9 mouse cellular contexts compared by ENCODE assay signal in the genomic region with DNA sequence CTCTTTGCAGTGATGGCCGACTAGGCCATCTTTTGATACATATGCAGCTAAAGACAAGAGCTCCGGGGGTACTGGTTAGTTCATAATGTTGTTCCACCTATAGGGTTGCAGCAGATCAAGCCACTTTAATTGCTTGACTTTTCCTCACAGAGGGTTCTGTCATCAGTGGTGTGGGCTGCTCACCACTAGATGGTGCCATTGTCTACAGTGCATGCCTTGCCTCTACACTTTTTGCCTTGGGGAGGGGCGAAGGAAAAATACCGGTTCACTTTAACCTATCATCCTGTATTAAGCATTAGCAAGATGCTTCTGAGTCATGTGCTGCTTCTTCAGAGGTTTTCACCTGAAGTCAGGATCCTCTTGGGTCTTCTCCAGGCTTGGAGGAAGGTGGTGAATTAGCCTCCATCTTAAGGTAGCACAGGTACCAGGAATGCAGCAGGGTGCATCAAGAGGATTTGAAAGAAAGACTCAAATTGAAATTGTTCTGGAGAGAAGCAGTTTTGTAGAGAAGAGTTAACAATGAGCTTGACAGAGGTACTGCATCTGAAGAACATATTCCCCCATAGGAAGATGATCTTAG.
A peak's percentile ranks its signal among the peaks of the same experiment; 100 is the strongest.
DNase-seq lines count a peak whose midpoint lies in the region; TF ChIP-seq lines count a peak whose summit lies in the region.
"Had no signal": no experiment of that assay in that cellular context is flagged by ENCODE, and none has a peak within 500 bp of the region (broad histone marks: within the 10 kb centered on the region; RNA-seq: fewer than 3 reads in every experiment).

No protein-coding gene starts in this region.

- no peak overlapping the region for H3K27ac ChIP-seq in liver, adult 2 months (replicated peaks; ENCODE audit: insufficient read depth, low read depth, low read length)
- H3K27ac ChIP-seq in testis, adult 2 months (ENCODE audit: control insufficient read depth, insufficient read depth, low read depth, low read length): no peak overlapping the region
- H3K27ac ChIP-seq: limb, embryonic 13.5 days had no signal

- H3K79me2 ChIP-seq in liver, adult 2 months (ENCODE audit: control insufficient read depth, insufficient read depth, low read length): no peaks in the 10 kb centered on the region

- no peaks in the 10 kb centered on the region for H3K27me3 ChIP-seq in liver, adult 2 months (ENCODE audit: control insufficient read depth, insufficient read depth, low read length)
- no peaks in the 10 kb centered on the region for H3K27me3 ChIP-seq in testis, adult 2 months (ENCODE audit: control insufficient read depth, insufficient read depth, low read length)
- H3K27me3 ChIP-seq: limb, embryonic 13.5 days had no signal

- no peaks in the 10 kb centered on the region for H3K4me1 ChIP-seq in liver, adult 2 months (ENCODE audit: control insufficient read depth, insufficient read depth, low read length)
- H3K4me1 ChIP-seq in testis, adult 2 months (ENCODE audit: control insufficient read depth, insufficient read depth, low read length): no peaks in the 10 kb centered on the region
- H3K4me1 ChIP-seq: limb, embryonic 13.5 days had no signal

- no peak for TF ChIP-seq POLR2A in liver, adult 2 months (IDR thresholded peaks at IDR 0.05; ENCODE audit: extremely low read depth, insufficient read depth, low read length)
- no peak for TF ChIP-seq POLR2A in testis, adult 2 months (IDR thresholded peaks at IDR 0.05; ENCODE audit: control insufficient read depth, low read depth, low read length)

- DNase-seq in right cerebral cortex, adult 18-20 months: peak; percentile 4
- no peak for DNase-seq in right cerebral cortex, postnatal 25 days
- DNase-seq in cerebellum, adult 8-10 months: peak; percentile 26
- DNase-seq in frontal cortex, postnatal 36 days (ENCODE audit: low spot score in 2 of 2): peak; percentile 5 to 22
- DNase-seq in kidney, adult 18-20 months: peak; percentile 33
- DNase-seq in liver, adult 2 months (ENCODE audit: extremely low read depth, low read depth, low spot score): peak; percentile 12
- peak; percentile 36 for DNase-seq in neural tube, embryonic 10.5 days (ENCODE audit: extremely low spot score, low spot score)

- H3K36me3 ChIP-seq in liver, adult 2 months (ENCODE audit: control insufficient read depth, insufficient read depth, low read length): no peaks in the 10 kb centered on the region
- no peaks in the 10 kb centered on the region for H3K36me3 ChIP-seq in testis, adult 2 months (ENCODE audit: control insufficient read depth, insufficient read depth, low read length)
- H3K36me3 ChIP-seq: limb, embryonic 13.5 days had no signal

- peak; percentile 72; the same call in 1 of the 2 replicates for TF ChIP-seq CTCF in liver, adult 2 months (IDR thresholded peaks at IDR 0.05; ENCODE audit: low read depth, low read length)
- peak; percentile 54; the same call in 1 of the 2 replicates for TF ChIP-seq CTCF in testis, adult 2 months (IDR thresholded peaks at IDR 0.05; ENCODE audit: control insufficient read depth, insufficient read depth, insufficient replicate concordance, low read depth, low read length)

- H3K4me3 ChIP-seq in liver, adult 2 months (ENCODE audit: insufficient read depth, low read depth, low read length): no peak overlapping the region
- no peak overlapping the region for H3K4me3 ChIP-seq in testis, adult 2 months (ENCODE audit: control insufficient read depth, low read depth, low read length)
- H3K4me3 ChIP-seq: limb, embryonic 13.5 days had no signal

- 18% methylated on average over 4 of the region's 4 CpGs for WGBS in liver, adult 2 months

- H3K9ac ChIP-seq in liver, adult 2 months (ENCODE audit: low read depth, low read length): no peak overlapping the region
- H3K9ac ChIP-seq: limb, embryonic 13.5 days had no signal
